Mouse (Mus musculus) lung, adult 18-20 months (tissue): ENCODE measurements around the gene Col1a2.

ENCODE experiments used
- DNase-seq, 2 experiments: peaks; one replicate each; pipeline ENCODE4 v3.0.0; 2022; ENCODE audit warnings: mixed read lengths in 2 of 2

Col1a2 gene

GRCm38 (mm10) chr6:4528439-4528838, 23.8 kb downstream of the Col1a2 start:
- DNase-seq = no peak

GRCm38 (mm10) chr6:4530986-4531385, 26.4 kb downstream of the Col1a2 start:
- DNase-seq = no peak

- no peak for DNase-seq
Observed at GRCm38 (mm10) chr6:4532898-4533297, 28.3 kb downstream of the Col1a2 start.

GRCm38 (mm10) chr6:4534462-4535079, 30.0 kb downstream of the Col1a2 start:
- no peak for DNase-seq

GRCm38 (mm10) chr6:4541926-4542715, 37.5 kb downstream of the Col1a2 start:
- no peak for DNase-seq

- DNase-seq = peak; percentile 12 to 14
Observed at GRCm38 (mm10) chr6:4544554-4544953, 39.9 kb downstream of the Col1a2 start.

GRCm38 (mm10) chr6:4545727-4546126, 41.1 kb downstream of the Col1a2 start:
- DNase-seq = peak; percentile 31 to 45

GRCm38 (mm10) chr6:4548894-4549293, 44.3 kb downstream of the Col1a2 start:
- peak in 1 of 2 experiments; percentile 21 for DNase-seq

- DNase-seq = no peak
Observed at GRCm38 (mm10) chr6:4549846-4550548, 45.4 kb downstream of the Col1a2 start.

- no peak for DNase-seq
Observed at GRCm38 (mm10) chr6:4550549-4550915, 45.9 kb downstream of the Col1a2 start.

- DNase-seq = no peak
Observed at GRCm38 (mm10) chr6:4555366-4555765, 50.8 kb downstream of the Col1a2 start.

- no peak for DNase-seq
Observed at GRCm38 (mm10) chr6:4557086-4557485, 52.5 kb downstream of the Col1a2 start.

- DNase-seq = peak; percentile 12 to 15
Observed at GRCm38 (mm10) chr6:4557678-4558077, 53.1 kb downstream of the Col1a2 start.

- DNase-seq = no peak
Observed at GRCm38 (mm10) chr6:4561156-4561555, 56.5 kb downstream of the Col1a2 start.

- no peak for DNase-seq
Observed at GRCm38 (mm10) chr6:4561621-4562020, 57.0 kb downstream of the Col1a2 start.

- no peak for DNase-seq
Observed at GRCm38 (mm10) chr6:4562401-4562800, 57.8 kb downstream of the Col1a2 start.

GRCm38 (mm10) chr6:4563477-4563876, 58.9 kb downstream of the Col1a2 start:
- DNase-seq = no peak

GRCm38 (mm10) chr6:4570412-4570811, 65.8 kb downstream of the Col1a2 start:
- no peak for DNase-seq

GRCm38 (mm10) chr6:4577756-4578155, 73.1 kb downstream of the Col1a2 start:
- no peak for DNase-seq

GRCm38 (mm10) chr6:4578343-4578742, 73.7 kb downstream of the Col1a2 start:
- no peak for DNase-seq

- DNase-seq = no peak
Observed at GRCm38 (mm10) chr6:4579620-4580019, 75.0 kb downstream of the Col1a2 start.

GRCm38 (mm10) chr6:4583485-4583884, 78.9 kb downstream of the Col1a2 start:
- no peak for DNase-seq

- peak in 1 of 2 experiments; percentile 11 for DNase-seq
Observed at GRCm38 (mm10) chr6:4587946-4588345, 83.3 kb downstream of the Col1a2 start.

GRCm38 (mm10) chr6:4588722-4589121, 84.1 kb downstream of the Col1a2 start:
- no peak for DNase-seq
